In genomic region chr13:28699490-28700032, GRCm38 (mm10) we compare ENCODE assay signal across 14 mouse cellular contexts.
"Had no signal": no experiment of that assay in that cellular context is flagged by ENCODE, and none has a peak within 500 bp of the region (broad histone marks: within the 10 kb centered on the region; RNA-seq: fewer than 3 reads in every experiment).

No protein-coding gene starts in this region.

- H3K4me3 ChIP-seq: limb, embryonic 12.5 days; liver, embryonic 15.5 days; megakaryocyte, embryonic 14.5 days; midbrain, embryonic 12.5 days; stomach, embryonic 15.5 days had no signal

- H3K27ac ChIP-seq: limb, embryonic 12.5 days; liver, embryonic 15.5 days; macrophage; midbrain, embryonic 12.5 days; stomach, embryonic 15.5 days had no signal

- H3K36me3 ChIP-seq: limb, embryonic 12.5 days; liver, embryonic 15.5 days; midbrain, embryonic 12.5 days; stomach, embryonic 15.5 days had no signal

- H3K27me3 ChIP-seq: limb, embryonic 12.5 days; liver, embryonic 15.5 days; midbrain, embryonic 12.5 days; stomach, embryonic 15.5 days had no signal

- DNase-seq: kidney, adult 2 months; kidney, postnatal 25 days; layer of hippocampus, postnatal 36 days; lung, adult 2 months; lung, postnatal 14 days; spleen, adult 18-20 months; thymus, postnatal 4 days had no signal

- H3K9ac ChIP-seq: limb, embryonic 12.5 days; liver, embryonic 15.5 days; midbrain, embryonic 12.5 days; stomach, embryonic 15.5 days had no signal

- H3K4me1 ChIP-seq: liver, embryonic 15.5 days had no signal

- H3K4me2 ChIP-seq: limb, embryonic 12.5 days; liver, embryonic 11.5 days; liver, embryonic 15.5 days; midbrain, embryonic 12.5 days; stomach, embryonic 15.5 days had no signal

- H3K9me3 ChIP-seq: limb, embryonic 12.5 days; liver, embryonic 15.5 days; megakaryocyte, embryonic 14.5 days; midbrain, embryonic 12.5 days; stomach, embryonic 15.5 days had no signal
